8 mouse cellular contexts compared by ENCODE assay signal in genomic region chr17:84365006-84365716, GRCm38 (mm10).
DNase-seq lines count a peak whose midpoint lies in the region; ATAC-seq and TF ChIP-seq lines count a peak whose summit lies in the region.

No protein-coding gene starts in this region.

- H3K4me2 ChIP-seq in lung, embryonic 14.5 days, result 0 out of 2 replicates have a peak overlapping the region, but pooled peaks have one; percentile 24
- no peak overlapping the region for H3K4me2 ChIP-seq in hindbrain, embryonic 11.5 days (replicated peaks; ENCODE audit: low read depth, low read length)
- no peak overlapping the region for H3K4me2 ChIP-seq in neural tube, embryonic 15.5 days

- DNase-seq in adrenal gland, adult 2 months, result peak; percentile 46
- no peak for DNase-seq in adrenal gland, adult 18-20 months (ENCODE audit: low spot score in 2 of 2)
- DNase-seq in lung, embryonic 14.5 days, result no peak
- DNase-seq in lung, postnatal 25 days (ENCODE audit: low spot score), result no peak
- no peak for DNase-seq in hindbrain, embryonic 11.5 days (ENCODE audit: low spot score)
- no peak for DNase-seq in natural killer cell, adult 2 months (ENCODE audit: low spot score in 2 of 2)

- H3K9me3 ChIP-seq in lung, embryonic 14.5 days (ENCODE audit: low read depth, low read length), result no peaks in the 10 kb centered on the region
- H3K9me3 ChIP-seq in hindbrain, embryonic 11.5 days (ENCODE audit: control insufficient read depth, low read length), result no peaks in the 10 kb centered on the region
- no peaks in the 10 kb centered on the region for H3K9me3 ChIP-seq in neural tube, embryonic 15.5 days (replicated peaks)

- no peak overlapping the region for H3K4me3 ChIP-seq in lung, embryonic 14.5 days (ENCODE audit: low read depth, low read length)
- H3K4me3 ChIP-seq in hindbrain, embryonic 11.5 days (ENCODE audit: low read depth, low read length), result no peak overlapping the region
- H3K4me3 ChIP-seq in neural tube, embryonic 15.5 days (replicated peaks), result no peak overlapping the region

- TF ChIP-seq CTCF in lung, embryonic 14.5 days (IDR thresholded peaks at IDR 0.05; ENCODE audit: low read depth), result no peak

- ATAC-seq in lung, embryonic 14.5 days (ENCODE audit: insufficient read depth), result no peak
- ATAC-seq in hindbrain, embryonic 11.5 days (ENCODE audit: low FRiP score), result no peak
- no peak for ATAC-seq in neural tube, embryonic 15.5 days (ENCODE audit: low FRiP score)
- no peak for ATAC-seq in monocyte, adult 5-6 weeks (replicated peaks; ENCODE audit: insufficient number of reproducible peaks, low FRiP score, low TSS enrichment, poor library complexity, severe bottlenecking)

- peak overlapping the region; percentile 82 for H3K27ac ChIP-seq in lung, embryonic 14.5 days (ENCODE audit: low read depth)
- H3K27ac ChIP-seq in hindbrain, embryonic 11.5 days (ENCODE audit: low read depth, low read length), result peak overlapping the region; percentile 43; the same call in 1 of the 2 replicates
- peak overlapping the region; percentile 75 for H3K27ac ChIP-seq in neural tube, embryonic 15.5 days (replicated peaks)

- 0 out of 2 replicates have a peak, but pooled peaks cover 5% of the 10 kb centered on the region for H3K36me3 ChIP-seq in lung, embryonic 14.5 days (ENCODE audit: insufficient read depth)
- H3K36me3 ChIP-seq in hindbrain, embryonic 11.5 days (ENCODE audit: control insufficient read depth, insufficient read depth, low read length), result no peaks in the 10 kb centered on the region
- H3K36me3 ChIP-seq in neural tube, embryonic 15.5 days, result no peaks in the 10 kb centered on the region

- no peaks in the 10 kb centered on the region for H3K27me3 ChIP-seq in lung, embryonic 14.5 days (ENCODE audit: insufficient read depth, low read length)
- H3K27me3 ChIP-seq in hindbrain, embryonic 11.5 days (ENCODE audit: control insufficient read depth, insufficient read depth, low read length), result no peaks in the 10 kb centered on the region
- no peaks in the 10 kb centered on the region for H3K27me3 ChIP-seq in neural tube, embryonic 15.5 days (replicated peaks)

- peaks cover 49% of the 10 kb centered on the region for H3K4me1 ChIP-seq in lung, embryonic 14.5 days (ENCODE audit: insufficient read depth)
- no peaks in the 10 kb centered on the region for H3K4me1 ChIP-seq in hindbrain, embryonic 11.5 days (replicated peaks; ENCODE audit: control insufficient read depth, insufficient read depth, low read length)
- H3K4me1 ChIP-seq in neural tube, embryonic 15.5 days, result peaks cover 41% of the 10 kb centered on the region

- 53% methylated on average over 9 of the region's 9 CpGs for WGBS in lung, embryonic 14.5 days
- WGBS in hindbrain, embryonic 11.5 days, result 77% methylated on average over 9 of the region's 9 CpGs
- 50% methylated on average over 9 of the region's 9 CpGs for WGBS in neural tube, embryonic 15.5 days

- H3K9ac ChIP-seq in lung, embryonic 14.5 days, result no peak overlapping the region
- H3K9ac ChIP-seq in hindbrain, embryonic 11.5 days (ENCODE audit: low read depth, low read length), result no peak overlapping the region
- no peak overlapping the region for H3K9ac ChIP-seq in neural tube, embryonic 15.5 days (replicated peaks)
